Mouse (Mus musculus) heart, embryonic 11.5 days (tissue): Measurements from ENCODE around the gene Arhgap18. TPM values are rescaled to one million over a fixed set of nuclear protein-coding genes. Genes with fewer than 3 reads are reported as not detected.
"Not testable (repeated sequence)": the region's sequence is repeated elsewhere in the genome, so short reads cannot be mapped to it uniquely, and the experiment has no call there.

ENCODE experiments used
- ATAC-seq: fragments of 200-750 bp; cut with Nextera tagmentation; replicated peaks from 2 replicates; pipeline ENCODE4 v1.8.0; 2017; ENCODE audit warnings: moderate library complexity; ENCODE audit not compliant: insufficient number of reproducible peaks, low FRiP score, low TSS enrichment
- H3K27ac ChIP-seq: fragments of 300-500 bp; sonication (generic); 2 replicates; pipeline ENCODE4 v1.5.1; 2014; ENCODE audit warnings: mild to moderate bottlenecking, low read depth, low read length
- H3K27me3 ChIP-seq: fragments of 300-500 bp; sonication (generic); 2 replicates; pipeline ENCODE4 v1.6.1; 2014; ENCODE audit warnings: mild to moderate bottlenecking, low read length, mixed read lengths; ENCODE audit not compliant: control insufficient read depth, insufficient read depth
- H3K36me3 ChIP-seq: fragments of 300-500 bp; sonication (generic); 2 replicates; pipeline ENCODE4 v1.6.1; 2014; ENCODE audit warnings: mild to moderate bottlenecking, low read length, moderate library complexity, mixed read lengths; ENCODE audit not compliant: control insufficient read depth, insufficient read depth
- H3K4me1 ChIP-seq: fragments of 300-500 bp; sonication (generic); 2 replicates; pipeline ENCODE4 v1.6.1; 2014; ENCODE audit warnings: low read length; ENCODE audit not compliant: control insufficient read depth, insufficient read depth
- H3K4me2 ChIP-seq: fragments of 300-500 bp; sonication (generic); 2 replicates; pipeline ENCODE4 v1.6.1; 2014; ENCODE audit warnings: mild to moderate bottlenecking, moderate library complexity
- H3K4me3 ChIP-seq: fragments of 300-500 bp; sonication (generic); 2 replicates; pipeline ENCODE4 v1.5.1; 2014; ENCODE audit warnings: low read depth, low read length
- H3K9ac ChIP-seq: fragments of 300-500 bp; sonication (generic); 2 replicates; pipeline ENCODE4 v1.6.1; 2014; ENCODE audit warnings: mild to moderate bottlenecking, low read depth, low read length, moderate library complexity
- H3K9me3 ChIP-seq: fragments of 300-500 bp; sonication (generic); replicated peaks from 2 replicates; pipeline ENCODE4 v1.6.1; 2016; ENCODE audit warnings: low read length; ENCODE audit not compliant: control insufficient read depth
- WGBS: fragments of 180-500 bp; shearing (Covaris S2); extraction: QIAGEN DNeasy Blood & Tissue Kit; methylation state at CpG from one replicate; pipeline ENCODE4 v1.1.7; 2014; ENCODE audit not compliant: insufficient replicate concordance; 5-methylcytosine and 5-hydroxymethylcytosine counted together
- polyA plus RNA-seq: library from polyadenylated mRNA; unstranded; fragments of >200 nt; fragmentation: Nextera tagmentation; extraction: Ambion mirVana; gene quantifications from 2 replicates; pipeline ENCODE4 v1.2.1, GENCODE M21; 2014

Arhgap18 gene
- polyA plus RNA-seq, 1 experiment from 2014 or later: 25.8 TPM

GRCm38 (mm10) chr10:26912112-26912797, 159.0 kb downstream of the Arhgap18 start:
- Histone ChIP-seq H3K4me1 (no peaks in the 10 kb centered on the region), H3K9ac (no peak overlapping the region), H3K27ac (no peak overlapping the region), H3K4me2 (no peak overlapping the region), H3K4me3 (no peak overlapping the region), H3K36me3 (no peaks in the 10 kb centered on the region; the same call in 1 of the 2 replicates), H3K9me3 (no peaks in the 10 kb centered on the region), H3K27me3 (no peaks in the 10 kb centered on the region)
- WGBS: 77% methylated on average over 7 of the region's 7 CpGs
- no peak for ATAC-seq

- 78% methylated on average over 1 of the region's 1 CpGs for WGBS
- ATAC-seq: no peak
Measured at GRCm38 (mm10) chr10:26912807-26913206, 159.6 kb downstream of the Arhgap18 start.

GRCm38 (mm10) chr10:26919307-26919977, 166.2 kb downstream of the Arhgap18 start:
- H3K27ac ChIP-seq: no peak overlapping the region
- no peaks in the 10 kb centered on the region for H3K4me1 ChIP-seq
- no peak overlapping the region for H3K4me3 ChIP-seq
- H3K9me3 ChIP-seq: no peaks in the 10 kb centered on the region
- no peak overlapping the region for H3K9ac ChIP-seq
- H3K4me2 ChIP-seq: no peak overlapping the region
- no peaks in the 10 kb centered on the region for H3K36me3 ChIP-seq
- H3K27me3 ChIP-seq: no peaks in the 10 kb centered on the region
- ATAC-seq: no peak
- WGBS: 35% methylated on average over 5 of the region's 5 CpGs

More at GRCm38 (mm10) chr10:26912807-26913206, 159.6 kb downstream of the Arhgap18 start:
- H3K4me2 ChIP-seq: no peak overlapping the region
- H3K9me3 ChIP-seq: no peaks in the 10 kb centered on the region
- no peaks in the 10 kb centered on the region for H3K4me1 ChIP-seq
- no peak overlapping the region for H3K9ac ChIP-seq
- H3K4me3 ChIP-seq: no peak overlapping the region
- no peaks in the 10 kb centered on the region for H3K27me3 ChIP-seq
- H3K27ac ChIP-seq: no peak overlapping the region
- no peaks in the 10 kb centered on the region; the same call in 1 of the 2 replicates for H3K36me3 ChIP-seq

GRCm38 (mm10) chr10:26920383-26920979, 167.3 kb downstream of the Arhgap18 start:
- WGBS: 68% methylated on average over 8 of the region's 8 CpGs
- ATAC-seq: no peak
- Histone ChIP-seq H3K4me3 (no peak overlapping the region), H3K4me2 (no peak overlapping the region), H3K9ac (no peak overlapping the region), H3K9me3 (no peaks in the 10 kb centered on the region), H3K27me3 (no peaks in the 10 kb centered on the region), H3K4me1 (no peaks in the 10 kb centered on the region), H3K36me3 (no peaks in the 10 kb centered on the region), H3K27ac (no peak overlapping the region)

- H3K36me3 ChIP-seq, H3K4me3 ChIP-seq, H3K4me1 ChIP-seq, ATAC-seq, H3K9ac ChIP-seq, H3K27ac ChIP-seq, H3K4me2 ChIP-seq, H3K27me3 ChIP-seq, H3K9me3 ChIP-seq: not testable (repeated sequence)
- WGBS: 84% methylated on average over 6 of the region's 6 CpGs
Measured at GRCm38 (mm10) chr10:26936056-26936455, 182.8 kb downstream of the Arhgap18 start.

GRCm38 (mm10) chr10:26938464-26938863, 185.2 kb downstream of the Arhgap18 start:
- 71% methylated on average over 4 of the region's 4 CpGs for WGBS

GRCm38 (mm10) chr10:26939549-26939948, 186.3 kb downstream of the Arhgap18 start:
- Histone ChIP-seq H3K9me3 (no peaks in the 10 kb centered on the region), H3K36me3 (no peaks in the 10 kb centered on the region), H3K27ac (no peak overlapping the region), H3K9ac (no peak overlapping the region), H3K27me3 (no peaks in the 10 kb centered on the region), H3K4me1 (no peaks in the 10 kb centered on the region), H3K4me2 (no peak overlapping the region), H3K4me3 (no peak overlapping the region)
- WGBS: 67% methylated on average over 1 of the region's 1 CpGs
- ATAC-seq: no peak

More at GRCm38 (mm10) chr10:26938464-26938863, 185.2 kb downstream of the Arhgap18 start:
- H3K36me3 ChIP-seq, H3K9ac ChIP-seq, H3K4me3 ChIP-seq, H3K9me3 ChIP-seq, H3K4me1 ChIP-seq, H3K27me3 ChIP-seq, ATAC-seq, H3K27ac ChIP-seq, H3K4me2 ChIP-seq: not testable (repeated sequence)

GRCm38 (mm10) chr10:26948331-26948730, 195.1 kb downstream of the Arhgap18 start:
- Histone ChIP-seq H3K4me2 (no peak overlapping the region), H3K27ac (no peak overlapping the region), H3K4me1 (no peaks in the 10 kb centered on the region), H3K27me3 (no peaks in the 10 kb centered on the region), H3K36me3 (no peaks in the 10 kb centered on the region), H3K9ac (no peak overlapping the region), H3K4me3 (no peak overlapping the region), H3K9me3 (no peaks in the 10 kb centered on the region)
- ATAC-seq: no peak
- WGBS: 40% methylated on average over 2 of the region's 2 CpGs
